Mouse (Mus musculus) cortical plate, adult 2 months (tissue): ENCODE data around the gene 9930022D16Rik.

Experiments used
- CTCF ChIP-seq: fragments of 200-500 bp; IDR thresholded peaks from 2 replicates; pipeline ENCODE4 v1.5.1; 2011; ENCODE audit warnings: mild to moderate bottlenecking, control low read depth, low read length; ENCODE audit not compliant: insufficient read depth; ENCODE audit errors: extremely low read depth
- POLR2A ChIP-seq: fragments of 200-500 bp; IDR thresholded peaks from 2 replicates; pipeline ENCODE4 v1.6.1; 2011; ENCODE audit warnings: mild to moderate bottlenecking, low read length, control low read depth; ENCODE audit not compliant: insufficient read depth; ENCODE audit errors: extremely low read depth

DNA sequence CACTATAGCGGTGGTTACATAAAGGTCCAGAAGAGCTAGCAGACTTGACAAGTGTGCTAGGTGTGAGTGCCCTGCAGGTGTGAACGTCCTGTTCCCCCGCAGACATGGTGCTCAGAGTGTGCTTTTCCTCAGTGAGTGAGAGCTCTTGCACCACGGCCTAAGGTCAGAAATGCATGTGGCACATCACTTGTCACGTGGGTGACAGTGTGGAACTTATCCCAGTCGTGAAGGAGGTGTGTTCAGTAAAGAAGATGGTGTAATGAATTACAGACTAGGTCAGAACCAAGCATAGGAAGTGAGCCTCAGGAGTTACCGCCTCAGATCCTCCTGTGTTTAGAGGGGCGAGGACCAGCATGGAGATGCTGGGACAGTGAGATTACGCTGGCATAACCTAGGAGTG, 18.4 kb upstream of the 9930022D16Rik start:
- TF ChIP-seq POLR2A (no peak), CTCF (no peak)
